Mouse (Mus musculus) liver, embryonic 14.5 days (tissue): ENCODE measurements around the gene Rin2. TPM values are rescaled to one million over a fixed set of nuclear protein-coding genes. Genes with fewer than 3 reads are reported as not detected.
A peak's percentile ranks its signal among the peaks of the same experiment; 100 is the strongest.

Source experiments
- ATAC-seq: fragments of 200-750 bp; cut with Nextera tagmentation; 2 replicates; pipeline ENCODE4 v1.8.0; 2017; ENCODE audit warnings: moderate number of reproducible peaks, mild to moderate bottlenecking, moderate library complexity; ENCODE audit not compliant: insufficient read depth
- DNase-seq, 3 experiments: peaks; one replicate each; pipeline ENCODE4 v3.0.0-alpha.2; 2012 to 2013; ENCODE audit warnings: low read depth in 3 of 3, low spot score in 3 of 3
- H3K27ac ChIP-seq: fragments of 300-500 bp; sonication (generic); 2 replicates; pipeline ENCODE4 v1.5.1; 2014; ENCODE audit warnings: moderate library complexity, mild to moderate bottlenecking, control low read depth, inconsistent platforms
- H3K27me3 ChIP-seq: fragments of 300-500 bp; sonication (generic); 2 replicates; pipeline ENCODE4 v1.6.1; 2014; ENCODE audit warnings: mild to moderate bottlenecking, low read length, moderate library complexity; ENCODE audit not compliant: control insufficient read depth, insufficient read depth
- H3K36me3 ChIP-seq: fragments of 300-500 bp; sonication (generic); replicated peaks from 2 replicates; pipeline ENCODE4 v1.6.1; 2014; ENCODE audit warnings: low read depth; ENCODE audit not compliant: control insufficient read depth, insufficient read depth
- H3K4me1 ChIP-seq, 2 experiments: fragments of 200-500 bp in 1 of 2; fragments of 300-500 bp in 1 of 2; sonication (generic) in 1 of 2; replicated peaks; 2 replicates each; pipeline ENCODE4 v1.6.1; 2012 to 2014; ENCODE audit warnings: antibody characterized with exemption in 1 of 2, inconsistent platforms in 1 of 2, low read length in 1 of 2; ENCODE audit not compliant: control insufficient read depth in 2 of 2, insufficient read depth in 2 of 2
- H3K4me2 ChIP-seq: fragments of 300-500 bp; sonication (generic); 2 replicates; pipeline ENCODE4 v1.6.1; 2014; ENCODE audit warnings: low read depth, mild to moderate bottlenecking, control low read depth, moderate library complexity
- H3K4me3 ChIP-seq, 2 experiments: fragments of 200-500 bp in 1 of 2; fragments of 300-500 bp in 1 of 2; sonication (generic) in 1 of 2; 2 replicates each; pipeline ENCODE4 v1.5.1; 2012 to 2014; ENCODE audit warnings: low read depth in 2 of 2, low read length in 2 of 2, mild to moderate bottlenecking in 2 of 2, control low read depth in 1 of 2, inconsistent platforms in 1 of 2, moderate library complexity in 1 of 2; ENCODE audit not compliant: insufficient read depth in 1 of 2
- H3K9ac ChIP-seq: fragments of 300-500 bp; sonication (generic); replicated peaks from 2 replicates; pipeline ENCODE4 v1.6.1; 2014; ENCODE audit warnings: mild to moderate bottlenecking, control low read depth, moderate library complexity
- H3K9me3 ChIP-seq: fragments of 300-500 bp; sonication (generic); 2 replicates; pipeline ENCODE4 v1.6.1; 2016; ENCODE audit warnings: low read length, mixed read lengths; ENCODE audit not compliant: control insufficient read depth
- CTCF ChIP-seq: IDR thresholded peaks from 2 replicates; pipeline ENCODE4 v1.5.1; 2016; ENCODE audit warnings: antibody characterized with exemption, low read depth, control low read depth
- EP300 ChIP-seq: IDR thresholded peaks from 2 replicates; pipeline ENCODE4 v1.6.1; 2016; ENCODE audit warnings: antibody characterized with exemption, low read depth
- WGBS: fragments of 180-500 bp; shearing (Covaris S2); extraction: QIAGEN DNeasy Blood & Tissue Kit; methylation state at CpG from one replicate; pipeline ENCODE4 v1.1.7; 2014; ENCODE audit not compliant: insufficient replicate concordance; 5-methylcytosine and 5-hydroxymethylcytosine counted together
- polyA plus RNA-seq, 2 experiments: library from polyadenylated mRNA; depleted of rRNA in 1 of 2; stranded (reverse) in 1 of 2; unstranded in 1 of 2; fragments of >200 nt; fragmentation: Nextera tagmentation in 1 of 2; extraction: Ambion mirVana in 1 of 2; gene quantifications; 2 replicates each; pipeline versions ENCODE4 v1.2.1 to v1.2.3; 2012 to 2014

The Rin2 gene
- polyA plus RNA-seq, 2 experiments = 1.1 to 1.7 TPM

- Histone ChIP-seq H3K9me3 (no peaks in the 10 kb centered on the region), H3K4me2 (peak overlapping the region; percentile 55), H3K27ac (no peak overlapping the region), H3K4me1 (peaks cover 0 to 4% of the 10 kb centered on the region in 2 experiments; a peak in 1 of 4 replicates), H3K27me3 (no peaks in the 10 kb centered on the region), H3K36me3 (no peaks in the 10 kb centered on the region), H3K4me3 (peak overlapping the region; percentile 11 to 17; a peak in 3 of 4 replicates), H3K9ac (no peak overlapping the region)
- no peak for ATAC-seq
- TF ChIP-seq EP300 (no peak), CTCF (no peak)
- WGBS = 4% methylated on average over 3 of the region's 3 CpGs
- no peak for DNase-seq
Measured at GRCm38 (mm10) chr2:145786618-145786932, 111.6 kb downstream of the Rin2 start.

GRCm38 (mm10) chr2:145787486-145787885, 112.5 kb downstream of the Rin2 start:
- WGBS = 50% methylated on average over 7 of the region's 7 CpGs
- Histone ChIP-seq H3K4me2 (peak overlapping the region; percentile 18; the same call in 1 of the 2 replicates), H3K27ac (no peak overlapping the region), H3K36me3 (no peaks in the 10 kb centered on the region), H3K9ac (no peak overlapping the region), H3K9me3 (no peaks in the 10 kb centered on the region), H3K27me3 (no peaks in the 10 kb centered on the region), H3K4me1 (peaks cover 0 to 4% of the 10 kb centered on the region in 2 experiments; a peak in 1 of 4 replicates), H3K4me3 (no peak overlapping the region; a peak in 1 of 4 replicates)
- no peak for DNase-seq
- no peak for TF ChIP-seq EP300
- TF ChIP-seq CTCF = no peak
- ATAC-seq = no peak

GRCm38 (mm10) chr2:145788562-145789346, 113.7 kb downstream of the Rin2 start:
- H3K9ac ChIP-seq = no peak overlapping the region
- TF ChIP-seq EP300 (no peak), CTCF (no peak)
- peaks cover 0 to 4% of the 10 kb centered on the region in 2 experiments; a peak in 1 of 4 replicates for H3K4me1 ChIP-seq
- no peaks in the 10 kb centered on the region for H3K36me3 ChIP-seq
- 62% methylated on average over 3 of the region's 3 CpGs for WGBS
- no peak overlapping the region for H3K4me3 ChIP-seq
- no peak overlapping the region for H3K27ac ChIP-seq
- no peaks in the 10 kb centered on the region for H3K27me3 ChIP-seq
- DNase-seq (no peak), ATAC-seq (no peak)
- no peaks in the 10 kb centered on the region for H3K9me3 ChIP-seq
- H3K4me2 ChIP-seq = no peak overlapping the region

- no peak for ATAC-seq
- no peak overlapping the region for H3K4me2 ChIP-seq
- H3K4me3 ChIP-seq = no peak overlapping the region
- no peaks in the 10 kb centered on the region for H3K36me3 ChIP-seq
- H3K27me3 ChIP-seq = no peaks in the 10 kb centered on the region
- no peaks in the 10 kb centered on the region for H3K9me3 ChIP-seq
- no peak overlapping the region for H3K9ac ChIP-seq
- DNase-seq = no peak
- H3K27ac ChIP-seq = no peak overlapping the region
- TF ChIP-seq EP300 (no peak), CTCF (no peak)
- WGBS = 32% methylated on average over 1 of the region's 1 CpGs
- no peaks in the 10 kb centered on the region; a peak in 1 of 4 replicates for H3K4me1 ChIP-seq
Measured at GRCm38 (mm10) chr2:145793702-145794101, 118.7 kb downstream of the Rin2 start.

- Histone ChIP-seq H3K4me1 (no peaks in the 10 kb centered on the region; a peak in 1 of 4 replicates), H3K9me3 (no peaks in the 10 kb centered on the region), H3K27ac (no peak overlapping the region), H3K36me3 (no peaks in the 10 kb centered on the region), H3K27me3 (no peaks in the 10 kb centered on the region), H3K4me3 (no peak overlapping the region), H3K4me2 (no peak overlapping the region), H3K9ac (no peak overlapping the region)
- no peak for ATAC-seq
- whole genome bisulfite sequencing = 30% methylated on average over 5 of the region's 5 CpGs
- DNase-seq = peak in 1 of 3 experiments; percentile 10
- TF ChIP-seq EP300 = no peak
- TF ChIP-seq CTCF = peak; percentile 70
Measured at GRCm38 (mm10) chr2:145794318-145794954, 119.4 kb downstream of the Rin2 start.
